Mouse (Mus musculus): ENCODE results near the gene Thap12.

DNA sequence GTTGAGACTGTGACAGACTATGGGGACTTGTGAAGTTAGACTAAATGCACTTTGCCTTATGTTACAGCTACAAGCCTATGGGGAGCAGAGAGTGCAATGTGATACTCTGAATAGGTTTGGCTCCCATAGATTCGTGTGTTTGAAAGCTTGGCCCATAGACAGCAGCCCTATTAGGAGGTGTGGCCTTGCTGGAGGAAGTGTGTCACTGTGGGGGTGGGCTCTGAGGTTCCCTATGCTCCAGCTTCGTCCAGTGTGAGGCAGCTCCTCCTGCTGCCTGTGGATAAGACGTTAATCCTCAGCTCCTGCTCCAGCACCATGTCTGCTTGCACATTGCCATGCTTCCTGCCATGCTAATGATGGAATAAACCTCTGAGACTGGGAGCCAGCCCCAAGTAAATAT, 12.1 kb upstream of the Thap12 start:
- TF ChIP-seq POLR2A (IDR thresholded peaks at IDR 0.05; ENCODE audit: control insufficient read depth, low read depth, low read length) (no peak), CTCF (IDR thresholded peaks at IDR 0.05; ENCODE audit: control insufficient read depth, insufficient read depth, insufficient replicate concordance, low read depth, low read length) (no peak)

Measured in testis, adult 2 months (tissue).